Mouse (Mus musculus): Measurements from ENCODE around the gene Gm8439. TPM values are rescaled to one million over a fixed set of nuclear protein-coding genes. Genes with fewer than 3 reads are reported as not detected.
A peak's percentile ranks its signal among the peaks of the same experiment; 100 is the strongest.

Gm8439 gene
- polyA plus RNA-seq, 1 experiment from 2014 or later, result not detected

DNA sequence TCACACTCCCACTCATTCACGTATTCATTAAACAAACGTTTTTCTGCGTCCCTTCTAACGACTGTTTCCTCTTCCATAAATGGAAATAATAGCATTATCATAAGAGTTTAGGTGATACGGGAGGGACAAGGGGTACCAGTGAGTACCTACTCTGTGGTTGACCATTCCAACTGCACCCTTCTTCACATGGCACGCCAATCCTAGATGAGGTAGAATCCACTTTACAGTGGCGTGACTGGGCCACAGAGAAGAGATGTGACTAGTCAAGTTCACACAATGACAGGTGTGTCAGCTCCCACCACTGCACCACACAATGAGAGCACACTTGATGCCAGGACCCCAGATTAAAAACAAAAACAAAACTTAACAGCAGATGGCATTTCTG lies 61.7 kb downstream of the Gm8439 start:
- 25% methylated on average over 7 of the region's 7 CpGs for WGBS

DNA sequence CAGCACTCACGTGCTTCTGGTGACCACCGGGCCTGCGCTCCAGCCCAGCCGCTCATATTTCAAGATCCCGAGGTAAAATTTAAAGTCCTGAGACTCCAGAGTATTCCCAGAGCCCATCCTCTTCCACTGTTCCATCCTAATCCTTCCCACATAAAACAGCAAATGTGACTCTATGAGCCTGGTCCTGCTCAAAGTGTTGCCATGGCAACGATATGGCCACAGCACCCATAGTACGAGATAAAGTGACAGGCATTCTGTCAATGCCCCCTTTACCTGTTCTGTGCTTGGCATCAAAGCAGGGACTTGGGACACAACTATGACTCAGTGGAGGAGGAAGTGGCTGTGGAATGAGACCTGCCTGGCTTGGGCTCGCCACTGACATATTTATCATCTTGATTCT lies 67.4 kb downstream of the Gm8439 start:
- no peak overlapping the region for H3K4me2 ChIP-seq (ENCODE audit: low read depth, low read length)
- H3K4me3 ChIP-seq (replicated peaks; ENCODE audit: low read length), result no peak overlapping the region
- H3K9ac ChIP-seq (ENCODE audit: low read length), result no peak overlapping the region
- H3K9me3 ChIP-seq (replicated peaks; ENCODE audit: control insufficient read depth, low read length), result no peaks in the 10 kb centered on the region
- H3K27ac ChIP-seq (ENCODE audit: low read length), result no peak overlapping the region
- no peak for ATAC-seq (ENCODE audit: insufficient read depth, low FRiP score)
- H3K36me3 ChIP-seq (ENCODE audit: control insufficient read depth, insufficient read depth, low read length), result no peaks in the 10 kb centered on the region
- 69% methylated on average over 8 of the region's 8 CpGs for WGBS
- no peaks in the 10 kb centered on the region for H3K4me1 ChIP-seq (ENCODE audit: control insufficient read depth, insufficient read depth, low read length)
- 0 out of 2 replicates have a peak, but pooled peaks cover 2% of the 10 kb centered on the region for H3K27me3 ChIP-seq (ENCODE audit: control insufficient read depth, insufficient read depth, low read length)

More for the DNA sequence above, 61.7 kb downstream of the Gm8439 start:
- ATAC-seq (ENCODE audit: insufficient read depth, low FRiP score), result no peak
- H3K36me3 ChIP-seq (ENCODE audit: control insufficient read depth, insufficient read depth, low read length), result no peaks in the 10 kb centered on the region
- H3K27me3 ChIP-seq (ENCODE audit: control insufficient read depth, insufficient read depth, low read length), result peaks cover 23% of the 10 kb centered on the region
- H3K27ac ChIP-seq (ENCODE audit: low read length), result no peak overlapping the region
- no peaks in the 10 kb centered on the region for H3K9me3 ChIP-seq (replicated peaks; ENCODE audit: control insufficient read depth, low read length)
- peak overlapping the region; percentile 49 for H3K4me3 ChIP-seq (replicated peaks; ENCODE audit: low read length)
- peak overlapping the region; percentile 69 for H3K4me2 ChIP-seq (ENCODE audit: low read depth, low read length)
- no peaks in the 10 kb centered on the region for H3K4me1 ChIP-seq (ENCODE audit: control insufficient read depth, insufficient read depth, low read length)
- H3K9ac ChIP-seq (ENCODE audit: low read length), result no peak overlapping the region

Other genes starting within 250 kb of the Gm8439 start
- 40.0 and 44.6 TPM in 2 replicates for gene Scmh1, start 183.5 kb upstream of the Gm8439 start, polyA plus RNA-seq (2015; fragmentation: Nextera tagmentation; extraction: Ambion mirVana)
- gene Slfnl1, start 56.5 kb upstream of the Gm8439 start, polyA plus RNA-seq (2015; fragmentation: Nextera tagmentation; extraction: Ambion mirVana), result not detected in 2 replicates
- 63.2 and 63.8 TPM in 2 replicates for gene Ctps, start 18.5 kb upstream of the Gm8439 start, polyA plus RNA-seq (2015; fragmentation: Nextera tagmentation; extraction: Ambion mirVana)
- 3.0 and 4.0 TPM in 2 replicates for gene Cited4, start 77.8 kb downstream of the Gm8439 start, polyA plus RNA-seq (2015; fragmentation: Nextera tagmentation; extraction: Ambion mirVana)
- gene Kcnq4, start 159.9 kb downstream of the Gm8439 start, polyA plus RNA-seq (2015; fragmentation: Nextera tagmentation; extraction: Ambion mirVana), result 3.3 and 4.1 TPM in 2 replicates
- 79.8 and 81.7 TPM in 2 replicates for gene Nfyc, start 242.8 kb downstream of the Gm8439 start, polyA plus RNA-seq (2015; fragmentation: Nextera tagmentation; extraction: Ambion mirVana)

All from stomach, embryonic 16.5 days (tissue).